Mouse (Mus musculus) heart, adult 2 months (tissue): ENCODE data around the gene Rdm1.

ENCODE experiments used
- CTCF ChIP-seq: fragments of 200-600 bp; IDR thresholded peaks from 2 replicates; pipeline ENCODE4 v1.8.1; 2022; ENCODE audit warnings: antibody characterized with exemption, mild to moderate bottlenecking, moderate library complexity
- EP300 ChIP-seq: fragments of 200-500 bp; IDR thresholded peaks from 2 replicates; pipeline ENCODE4 v1.6.1; 2011; ENCODE audit warnings: low read depth, low read length, control low read depth; ENCODE audit not compliant: insufficient read depth

- no peak for TF ChIP-seq CTCF
- no peak for TF ChIP-seq EP300
Observed at GRCm38 (mm10) chr11:101627857-101628559, 1.0 kb downstream of the Rdm1 start.
